In the genomic region with DNA sequence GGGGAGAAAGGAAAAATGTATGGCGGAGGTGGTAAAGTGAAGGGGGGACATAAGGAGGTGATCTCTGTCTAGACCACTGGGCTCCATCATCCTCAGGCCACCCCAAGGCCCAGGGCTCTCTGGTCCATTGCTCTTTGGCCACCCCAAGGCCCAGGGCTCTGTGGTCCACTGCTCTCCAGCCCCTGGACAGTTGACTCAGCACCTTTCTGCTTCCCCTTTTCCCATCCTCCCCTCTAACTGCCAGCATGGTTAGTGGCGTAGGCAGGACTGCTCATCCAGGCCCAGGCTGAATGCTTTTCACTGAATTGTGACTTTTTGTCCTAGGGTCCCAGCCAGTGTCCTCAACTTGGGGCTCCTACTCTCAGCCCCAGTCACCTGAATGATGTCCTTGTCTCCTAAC, we compare ENCODE assay signal across 13 mouse cellular contexts. TPM values are rescaled to one million over a fixed set of nuclear protein-coding genes. Genes with fewer than 3 reads are reported as not detected.
DNase-seq lines count a peak whose midpoint lies in the region; ATAC-seq and TF ChIP-seq lines count a peak whose summit lies in the region.
"Had no signal": no experiment of that assay in that cellular context is flagged by ENCODE, and none has a peak within 500 bp of the region (broad histone marks: within the 10 kb centered on the region; RNA-seq: fewer than 3 reads in every experiment).

No protein-coding gene starts in this region.

- H3K4me3 ChIP-seq in hindbrain, embryonic 16.5 days (ENCODE audit: low read length): no peak overlapping the region
- H3K4me3 ChIP-seq in hindbrain, embryonic 14.5 days (replicated peaks; ENCODE audit: low read length): no peak overlapping the region
- no peak overlapping the region for H3K4me3 ChIP-seq in bone marrow macrophage, adult 2 months (ENCODE audit: insufficient read depth, low read length)
- no peak overlapping the region for H3K4me3 ChIP-seq in kidney, embryonic 14.5 days (ENCODE audit: low read length)

- no peak for ATAC-seq in hindbrain, embryonic 16.5 days
- no peak for ATAC-seq in hindbrain, embryonic 14.5 days (ENCODE audit: low FRiP score)
- ATAC-seq in kidney, embryonic 14.5 days (ENCODE audit: low FRiP score, low TSS enrichment): no peak
- peak; percentile 78 for ATAC-seq in megakaryocyte, adult 5-6 weeks (ENCODE audit: poor library complexity, severe bottlenecking)
- ATAC-seq: lung, postnatal 0 days had no signal

- DNase-seq in hindbrain, embryonic 14.5 days (ENCODE audit: low spot score): no peak
- no peak for DNase-seq in cerebellum, adult 8-10 months
- no peak for DNase-seq in thymus, postnatal 25 days

- peaks cover 27% of the 10 kb centered on the region for H3K36me3 ChIP-seq in hindbrain, embryonic 16.5 days (ENCODE audit: control insufficient read depth, insufficient read depth, low read length)
- H3K36me3 ChIP-seq in hindbrain, embryonic 14.5 days (replicated peaks; ENCODE audit: control insufficient read depth, insufficient read depth): peaks cover 61% of the 10 kb centered on the region
- H3K36me3 ChIP-seq in kidney, embryonic 14.5 days (ENCODE audit: control insufficient read depth, insufficient read depth, low read length): peaks cover 43% of the 10 kb centered on the region

- no peak overlapping the region for H3K4me2 ChIP-seq in hindbrain, embryonic 16.5 days (ENCODE audit: low read length)
- H3K4me2 ChIP-seq in hindbrain, embryonic 14.5 days (replicated peaks): no peak overlapping the region
- no peak overlapping the region for H3K4me2 ChIP-seq in kidney, embryonic 14.5 days (replicated peaks; ENCODE audit: low read depth, low read length)

- WGBS in hindbrain, embryonic 16.5 days: 88% methylated on average over 2 of the region's 2 CpGs
- whole genome bisulfite sequencing in hindbrain, embryonic 14.5 days: 83% methylated on average over 2 of the region's 2 CpGs
- 74% methylated on average over 2 of the region's 2 CpGs for WGBS in kidney, embryonic 14.5 days

- H3K27ac ChIP-seq in hindbrain, embryonic 16.5 days (ENCODE audit: low read depth, low read length): 0 out of 2 replicates have a peak overlapping the region, but pooled peaks have one; percentile 35
- no peak overlapping the region for H3K27ac ChIP-seq in hindbrain, embryonic 14.5 days
- peak overlapping the region; percentile 68 for H3K27ac ChIP-seq in bone marrow macrophage, adult 2 months (ENCODE audit: insufficient read depth, low read depth, low read length)
- H3K27ac ChIP-seq in kidney, embryonic 14.5 days (ENCODE audit: low read depth, low read length): no peak overlapping the region

- TF ChIP-seq CTCF in bone marrow macrophage, adult 2 months (IDR thresholded peaks at IDR 0.05; ENCODE audit: low read depth, low read length): no peak

- H3K9me3 ChIP-seq in hindbrain, embryonic 16.5 days (ENCODE audit: control insufficient read depth, low read length): no peaks in the 10 kb centered on the region
- H3K9me3 ChIP-seq in hindbrain, embryonic 14.5 days (ENCODE audit: control insufficient read depth, low read length): no peaks in the 10 kb centered on the region
- no peaks in the 10 kb centered on the region for H3K9me3 ChIP-seq in kidney, embryonic 14.5 days (ENCODE audit: control insufficient read depth, low read length)

- H3K9ac ChIP-seq in hindbrain, embryonic 16.5 days (ENCODE audit: low read depth, low read length): no peak overlapping the region
- H3K9ac ChIP-seq in hindbrain, embryonic 14.5 days: no peak overlapping the region
- H3K9ac ChIP-seq in kidney, embryonic 14.5 days (ENCODE audit: low read depth, low read length): peak overlapping the region; percentile 18; the same call in 1 of the 2 replicates

- no peak for TF ChIP-seq POLR2A in bone marrow macrophage, adult 2 months (IDR thresholded peaks at IDR 0.05; ENCODE audit: borderline replicate concordance, low read depth, low read length)

- H3K27me3 ChIP-seq in hindbrain, embryonic 16.5 days (replicated peaks; ENCODE audit: control insufficient read depth, insufficient read depth, low read length): no peaks in the 10 kb centered on the region
- no peaks in the 10 kb centered on the region for H3K27me3 ChIP-seq in hindbrain, embryonic 14.5 days (ENCODE audit: control insufficient read depth, insufficient read depth, low read length)
- no peaks in the 10 kb centered on the region for H3K27me3 ChIP-seq in kidney, embryonic 14.5 days (ENCODE audit: control insufficient read depth, insufficient read depth, low read length)
- H3K27me3 ChIP-seq: CH12.LX had no signal

- H3K4me1 ChIP-seq in hindbrain, embryonic 16.5 days (ENCODE audit: control insufficient read depth, insufficient read depth, low read depth, low read length): peaks cover 34% of the 10 kb centered on the region
- peaks cover 44% of the 10 kb centered on the region for H3K4me1 ChIP-seq in hindbrain, embryonic 14.5 days (replicated peaks; ENCODE audit: control insufficient read depth, insufficient read depth, low read length)
- peaks cover 74% of the 10 kb centered on the region for H3K4me1 ChIP-seq in bone marrow macrophage, adult 2 months (ENCODE audit: control insufficient read depth, insufficient read depth, low read length)
- H3K4me1 ChIP-seq in kidney, embryonic 14.5 days (ENCODE audit: control insufficient read depth, insufficient read depth, low read length): peaks cover 36% of the 10 kb centered on the region

RNA-seq across cellular contexts. Expression of gene Arhgef2, which starts 21.8 kb away (rescaled TPM):
- 79.0 and 104 TPM in 2 replicates for polyA plus RNA-seq in hindbrain, embryonic 16.5 days (2015; fragmentation: Nextera tagmentation; extraction: Ambion mirVana)
- polyA plus RNA-seq in hindbrain, embryonic 14.5 days (2014; fragmentation: Nextera tagmentation; extraction: Ambion mirVana): 96.0 and 115 TPM in 2 replicates
- polyA plus RNA-seq in bone marrow macrophage, adult 2 months (2012; ENCODE audit: insufficient read depth, insufficient read length, missing spikeins): 140 and 154 TPM in 2 replicates
- 110 and 127 TPM in 2 replicates for polyA plus RNA-seq in kidney, embryonic 14.5 days (2014; fragmentation: Nextera tagmentation; extraction: Ambion mirVana)
- total RNA-seq in megakaryocyte, adult 5-6 weeks (2015): 71.1 and 85.9 TPM in 2 replicates
- 49.6 and 73.1 TPM in 2 replicates for total RNA-seq in megakaryocyte, adult 5-6 weeks (2017)

RNA-seq across cellular contexts. Expression of gene Rxfp4, which starts 25.4 kb away (rescaled TPM):
- polyA plus RNA-seq in hindbrain, embryonic 16.5 days (2015; fragmentation: Nextera tagmentation; extraction: Ambion mirVana): not detected in 2 replicates
- polyA plus RNA-seq in hindbrain, embryonic 14.5 days (2014; fragmentation: Nextera tagmentation; extraction: Ambion mirVana): not detected in 2 replicates
- not detected in 2 replicates for polyA plus RNA-seq in bone marrow macrophage, adult 2 months (2012; ENCODE audit: insufficient read depth, insufficient read length, missing spikeins)
- not detected in 2 replicates for polyA plus RNA-seq in kidney, embryonic 14.5 days (2014; fragmentation: Nextera tagmentation; extraction: Ambion mirVana)
- not detected in 2 replicates for total RNA-seq in megakaryocyte, adult 5-6 weeks (2015)
- not detected in 2 replicates for total RNA-seq in megakaryocyte, adult 5-6 weeks (2017)
- total RNA-seq: CH12.LX; common myeloid progenitor, adult 5-6 weeks; heart, postnatal 25 days; left cerebral cortex, postnatal 14 days had no signal
- polyA plus RNA-seq: thymus, postnatal 0 days had no signal

RNA-seq across cellular contexts. Expression of gene Ssr2, which starts 51.9 kb away (rescaled TPM):
- polyA plus RNA-seq in hindbrain, embryonic 16.5 days (2015; fragmentation: Nextera tagmentation; extraction: Ambion mirVana): 133 and 167 TPM in 2 replicates
- 117 and 129 TPM in 2 replicates for polyA plus RNA-seq in hindbrain, embryonic 14.5 days (2014; fragmentation: Nextera tagmentation; extraction: Ambion mirVana)
- 71.3 and 83.2 TPM in 2 replicates for polyA plus RNA-seq in bone marrow macrophage, adult 2 months (2012; ENCODE audit: insufficient read depth, insufficient read length, missing spikeins)
- 260 and 303 TPM in 2 replicates for polyA plus RNA-seq in kidney, embryonic 14.5 days (2014; fragmentation: Nextera tagmentation; extraction: Ambion mirVana)
- 207 and 216 TPM in 2 replicates for total RNA-seq in megakaryocyte, adult 5-6 weeks (2015)
- 93.2 and 107 TPM in 2 replicates for total RNA-seq in megakaryocyte, adult 5-6 weeks (2017)

RNA-seq across cellular contexts. Expression of gene Khdc4, which starts 58.1 kb away (rescaled TPM):
- 70.2 and 81.8 TPM in 2 replicates for polyA plus RNA-seq in hindbrain, embryonic 16.5 days (2015; fragmentation: Nextera tagmentation; extraction: Ambion mirVana)
- 79.3 and 86.7 TPM in 2 replicates for polyA plus RNA-seq in hindbrain, embryonic 14.5 days (2014; fragmentation: Nextera tagmentation; extraction: Ambion mirVana)
- polyA plus RNA-seq in bone marrow macrophage, adult 2 months (2012; ENCODE audit: insufficient read depth, insufficient read length, missing spikeins): 40.7 and 48.4 TPM in 2 replicates
- 58.1 and 103 TPM in 2 replicates for polyA plus RNA-seq in kidney, embryonic 14.5 days (2014; fragmentation: Nextera tagmentation; extraction: Ambion mirVana)
- total RNA-seq in megakaryocyte, adult 5-6 weeks (2015): 50.6 and 52.1 TPM in 2 replicates
- total RNA-seq in megakaryocyte, adult 5-6 weeks (2017): 53.4 and 56.1 TPM in 2 replicates

Comparison
In these comparisons a context has a peak if more than half of its experiments do, and no peak if none do; other contexts are left out.
1. H3K27ac ChIP-seq: peak in hindbrain, embryonic 16.5 days (single experiment) and bone marrow macrophage, adult 2 months (single experiment); none in hindbrain, embryonic 14.5 days (single experiment) and kidney, embryonic 14.5 days (single experiment).